Mouse (Mus musculus): ENCODE measurements around the gene Scgb2b19.
"Not testable (repeated sequence)": the region's sequence is repeated elsewhere in the genome, so short reads cannot be mapped to it uniquely, and the experiment has no call there.

The Scgb2b19 gene

GRCm38 (mm10) chr7:33280238-33280637 is at the start of gene Scgb2b19:
Gene Scgb2b19 (minus strand): TSS chr7:33280338.
- not testable (repeated sequence) for DNase-seq (ENCODE audit: low spot score in 2 of 2)

GRCm38 (mm10) chr7:33286991-33287390 is 6.9 kb upstream of the Scgb2b19 start, which contains the start of gene Scgb1b19:
Gene Scgb1b19 (plus strand): TSS chr7:33287291.
- not testable (repeated sequence) for DNase-seq (ENCODE audit: low spot score in 2 of 2)
